Mouse (Mus musculus) spleen, adult 2 months (tissue): ENCODE measurements around the gene Esf1. TPM values are rescaled to one million over a fixed set of nuclear protein-coding genes. Genes with fewer than 3 reads are reported as not detected.
"Not testable (repeated sequence)": the region's sequence is repeated elsewhere in the genome, so short reads cannot be mapped to it uniquely, and the experiment has no call there.

Experiments used
- DNase-seq, 2 experiments: peaks; one replicate each; pipeline versions ENCODE4 v3.0.0 to v3.0.0-alpha.2; 2012 to 2021; ENCODE audit warnings: low spot score in 2 of 2, low read depth in 1 of 2
- H3K27ac ChIP-seq: fragments of 200-500 bp; 2 replicates; pipeline ENCODE4 v1.5.1; 2012; ENCODE audit warnings: low read length, inconsistent platforms; ENCODE audit not compliant: insufficient read depth
- H3K27me3 ChIP-seq: fragments of 200-500 bp; 2 replicates; pipeline ENCODE4 v1.6.1; 2012; ENCODE audit warnings: mild to moderate bottlenecking, moderate library complexity, low read length, inconsistent platforms; ENCODE audit not compliant: control insufficient read depth, insufficient read depth
- H3K36me3 ChIP-seq: fragments of 200-500 bp; 2 replicates; pipeline ENCODE4 v1.6.1; 2012; ENCODE audit warnings: mild to moderate bottlenecking, low read length, inconsistent platforms; ENCODE audit not compliant: control insufficient read depth, insufficient read depth
- H3K4me1 ChIP-seq: fragments of 200-500 bp; 2 replicates; pipeline ENCODE4 v1.6.1; 2011; ENCODE audit warnings: inconsistent platforms; ENCODE audit not compliant: control insufficient read depth, insufficient read depth, insufficient read length
- H3K4me3 ChIP-seq: fragments of 200-500 bp; 2 replicates; pipeline ENCODE4 v1.5.1; 2011; ENCODE audit warnings: mild to moderate bottlenecking, inconsistent platforms; ENCODE audit not compliant: insufficient read depth, insufficient read length; ENCODE audit errors: extremely low read depth
- CTCF ChIP-seq: fragments of 200-500 bp; IDR thresholded peaks from 2 replicates; pipeline ENCODE4 v1.5.1; 2011; ENCODE audit warnings: mild to moderate bottlenecking, inconsistent platforms; ENCODE audit not compliant: insufficient read depth, insufficient read length, insufficient replicate concordance; ENCODE audit errors: extremely low read depth
- POLR2A ChIP-seq: fragments of 200-500 bp; IDR thresholded peaks from 2 replicates; pipeline ENCODE4 v1.6.1; 2011; ENCODE audit warnings: low read depth, low read length, inconsistent platforms
- WGBS: fragments of 180-500 bp; shearing (Covaris S2); methylation state at CpG from one replicate; pipeline ENCODE4 v1.1.7; 2018; 5-methylcytosine and 5-hydroxymethylcytosine counted together
- polyA plus RNA-seq: library from polyadenylated mRNA; depleted of rRNA; stranded (reverse); fragments of >200 nt; gene quantifications from 2 replicates; pipeline ENCODE4 v1.2.3, GENCODE M21; 2012; rRNA removed

Gene Esf1
- polyA plus RNA-seq, 1 experiment: 0.54 TPM

- no peaks in the 10 kb centered on the region for H3K4me1 ChIP-seq
- DNase-seq: no peak
- no peak overlapping the region for H3K27ac ChIP-seq
- H3K27me3 ChIP-seq: no peaks in the 10 kb centered on the region
- H3K4me3 ChIP-seq: no peak overlapping the region
- 91% methylated on average over 5 of the region's 5 CpGs for WGBS
- TF ChIP-seq POLR2A (no peak), CTCF (no peak)
- H3K36me3 ChIP-seq: no peaks in the 10 kb centered on the region
These were observed 76.9 kb downstream of the Esf1 start for GRCm38 (mm10) chr2:140093433-140093832.

- Histone ChIP-seq H3K36me3 (no peaks in the 10 kb centered on the region), H3K4me3 (no peak overlapping the region), H3K4me1 (no peaks in the 10 kb centered on the region), H3K27me3 (no peaks in the 10 kb centered on the region), H3K27ac (no peak overlapping the region)
- TF ChIP-seq CTCF: no peak
- TF ChIP-seq POLR2A: no peak
- 91% methylated on average over 7 of the region's 7 CpGs for WGBS
- no peak for DNase-seq
These were observed 86.1 kb downstream of the Esf1 start for GRCm38 (mm10) chr2:140084245-140084644.

GRCm38 (mm10) chr2:140080747-140081577, 89.4 kb downstream of the Esf1 start:
- no peak for TF ChIP-seq CTCF
- TF ChIP-seq POLR2A: no peak
- WGBS: 78% methylated on average over 11 of the region's 11 CpGs
- Histone ChIP-seq H3K4me3 (no peak overlapping the region), H3K36me3 (no peaks in the 10 kb centered on the region), H3K27ac (no peak overlapping the region), H3K27me3 (no peaks in the 10 kb centered on the region), H3K4me1 (no peaks in the 10 kb centered on the region)
- DNase-seq: no peak

GRCm38 (mm10) chr2:140079284-140079683, 91.1 kb downstream of the Esf1 start:
- not testable (repeated sequence) for DNase-seq, H3K36me3 ChIP-seq

GRCm38 (mm10) chr2:140078600-140079280, 91.6 kb downstream of the Esf1 start:
- Histone ChIP-seq H3K4me1 (no peaks in the 10 kb centered on the region), H3K4me3 (no peak overlapping the region), H3K27me3 (no peaks in the 10 kb centered on the region), H3K36me3 (no peaks in the 10 kb centered on the region), H3K27ac (no peak overlapping the region)
- TF ChIP-seq POLR2A (no peak), CTCF (no peak)
- 85% methylated on average over 6 of the region's 6 CpGs for WGBS
- no peak for DNase-seq

More at GRCm38 (mm10) chr2:140079284-140079683, 91.1 kb downstream of the Esf1 start:
- H3K27ac ChIP-seq, H3K4me1 ChIP-seq, H3K27me3 ChIP-seq, H3K4me3 ChIP-seq: not testable (repeated sequence)

GRCm38 (mm10) chr2:140077476-140077875, 92.9 kb downstream of the Esf1 start:
- TF ChIP-seq CTCF: no peak
- no peak for TF ChIP-seq POLR2A
- no peak overlapping the region for H3K4me3 ChIP-seq
- WGBS: 64% methylated on average over 1 of the region's 1 CpGs

GRCm38 (mm10) chr2:140075150-140075549, 95.2 kb downstream of the Esf1 start:
- DNase-seq: no peak
- no peaks in the 10 kb centered on the region for H3K36me3 ChIP-seq
- H3K4me3 ChIP-seq: no peak overlapping the region
- WGBS: 67% methylated on average over 3 of the region's 3 CpGs
- no peak overlapping the region for H3K27ac ChIP-seq
- TF ChIP-seq CTCF: no peak
- no peak for TF ChIP-seq POLR2A
- no peaks in the 10 kb centered on the region for H3K4me1 ChIP-seq
- H3K27me3 ChIP-seq: no peaks in the 10 kb centered on the region

More at GRCm38 (mm10) chr2:140077476-140077875, 92.9 kb downstream of the Esf1 start:
- no peak for DNase-seq
- H3K36me3 ChIP-seq: no peaks in the 10 kb centered on the region
- no peaks in the 10 kb centered on the region for H3K4me1 ChIP-seq
- no peak overlapping the region for H3K27ac ChIP-seq
- H3K27me3 ChIP-seq: no peaks in the 10 kb centered on the region

Other genes with a start within 250 kb of the Esf1 start
- 2.1 TPM in 2 replicates for gene Tasp1, start 103.8 kb downstream of the Esf1 start, polyA plus RNA-seq
- not detected in 2 replicates for gene Gm17374, start 18.5 kb downstream of the Esf1 start, polyA plus RNA-seq
- 1.8 and 3.2 TPM in 2 replicates for gene Ndufaf5, start 85 bp upstream of the Esf1 start, polyA plus RNA-seq
- gene Sel1l2, start 219.1 kb upstream of the Esf1 start, polyA plus RNA-seq: not detected in 2 replicates
- gene Macrod2, start 224.7 kb upstream of the Esf1 start, polyA plus RNA-seq: 1.0 and 2.2 TPM in 2 replicates